In genomic region chr2:91493981-91494380, GRCm38 (mm10) we compare ENCODE assay signal across 16 mouse cellular contexts.
"Had no signal": no experiment of that assay in that cellular context is flagged by ENCODE, and none has a peak within 500 bp of the region (broad histone marks: within the 10 kb centered on the region; RNA-seq: fewer than 3 reads in every experiment).

No protein-coding gene starts in this region.

- H3K4me3 ChIP-seq: layer of hippocampus, adult 2 months; left cerebral cortex, adult 2 months; limb, embryonic 15.5 days; liver, embryonic 12.5 days; lung, embryonic 15.5 days; megakaryocyte, embryonic 14.5 days; neural tube, embryonic 13.5 days; stomach, embryonic 15.5 days had no signal

- H3K9ac ChIP-seq: limb, embryonic 15.5 days; liver, embryonic 12.5 days; lung, embryonic 15.5 days; neural tube, embryonic 13.5 days; stomach, embryonic 15.5 days had no signal

- ATAC-seq: liver, embryonic 12.5 days; midbrain, embryonic 16.5 days had no signal

- H3K27ac ChIP-seq: layer of hippocampus, adult 2 months; left cerebral cortex, adult 2 months; limb, embryonic 15.5 days; liver, embryonic 12.5 days; lung, embryonic 15.5 days; macrophage; neural tube, embryonic 13.5 days; stomach, embryonic 15.5 days had no signal

- DNase-seq: kidney, postnatal 10 days; kidney, postnatal 4 days; lung, postnatal 14 days; retina, postnatal 1 day; thymus, postnatal 36 days had no signal

- H3K9me3 ChIP-seq: limb, embryonic 15.5 days; liver, embryonic 12.5 days; lung, embryonic 15.5 days; neural tube, embryonic 13.5 days; stomach, embryonic 15.5 days had no signal

- H3K27me3 ChIP-seq: limb, embryonic 15.5 days; liver, embryonic 12.5 days; lung, embryonic 15.5 days; neural tube, embryonic 13.5 days; stomach, embryonic 15.5 days had no signal

- H3K4me1 ChIP-seq: limb, embryonic 15.5 days; liver, embryonic 12.5 days; lung, embryonic 15.5 days; neural tube, embryonic 13.5 days; stomach, embryonic 15.5 days had no signal

- H3K4me2 ChIP-seq: limb, embryonic 15.5 days; liver, embryonic 12.5 days; lung, embryonic 15.5 days; midbrain, embryonic 11.5 days; neural tube, embryonic 13.5 days; stomach, embryonic 15.5 days had no signal
